Mouse (Mus musculus): ENCODE measurements around the gene Pnmal2. TPM values are rescaled to one million over a fixed set of nuclear protein-coding genes. Genes with fewer than 3 reads are reported as not detected.

Gene Pnmal2
- polyA plus RNA-seq (2015; fragmentation: Nextera tagmentation; extraction: Ambion mirVana): 0.20 and 0.42 TPM in 2 replicates

DNA sequence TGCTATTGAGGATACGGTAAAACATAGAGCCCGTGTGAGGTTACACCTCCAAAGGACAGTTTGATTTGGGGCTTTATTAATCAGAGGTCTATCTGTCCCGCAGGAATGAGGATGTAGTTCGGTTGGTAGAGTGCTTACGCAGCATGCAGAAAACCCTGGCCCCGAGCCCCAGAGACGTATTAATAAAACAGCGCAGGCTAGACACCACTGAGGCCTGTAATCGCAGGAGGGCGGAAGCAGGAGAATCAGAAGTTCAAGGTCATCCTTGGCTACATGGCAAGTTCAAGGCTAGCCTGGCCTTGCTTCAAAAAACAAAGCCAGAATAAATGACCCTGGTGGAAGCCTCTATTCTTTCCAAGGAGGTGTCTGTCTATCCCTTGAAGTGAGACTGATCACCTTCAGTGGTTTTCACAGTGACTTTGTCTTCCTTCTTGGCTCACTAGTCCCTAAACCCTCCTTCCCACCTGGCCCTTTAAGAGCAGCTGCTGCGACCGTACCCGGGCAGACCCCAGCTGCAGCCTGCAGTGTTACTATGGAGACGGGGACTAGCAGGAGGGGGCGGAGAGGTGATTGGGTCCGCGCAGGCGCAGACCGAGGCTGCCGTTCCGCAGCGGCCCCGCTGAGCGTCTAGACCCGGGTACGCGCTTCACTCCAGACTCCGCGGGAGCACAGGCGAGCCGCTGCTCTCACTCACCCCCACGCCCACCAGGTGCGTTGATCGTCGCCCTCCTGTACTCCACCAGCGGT lies at the start of gene Pnmal2:
Gene Pnmal2, plus strand, starts transcription at position 622 of the 747 bp plus-strand sequence.
- WGBS (ENCODE audit: insufficient replicate concordance): 18% methylated on average over 36 of the region's 36 CpGs
- peak; percentile 58; the same call in 1 of the 2 replicates for ATAC-seq (ENCODE audit: low read depth)
- Histone ChIP-seq H3K9me3 (replicated peaks; ENCODE audit: control insufficient read depth, low read length) (no peaks in the 10 kb centered on the region), H3K4me1 (ENCODE audit: control insufficient read depth, low read depth, low read length) (no peaks in the 10 kb centered on the region), H3K27me3 (ENCODE audit: control insufficient read depth, insufficient read depth, low read depth, low read length) (peaks cover 58% of the 10 kb centered on the region), H3K4me3 (ENCODE audit: low read depth, low read length) (peak within 1 kb of the TSS; percentile 48), H3K27ac (ENCODE audit: low read length) (no peak within 1 kb of the TSS), H3K4me2 (ENCODE audit: low read depth, low read length) (peak within 1 kb of the TSS; percentile 58), H3K9ac (ENCODE audit: low read depth, low read length) (peak within 1 kb of the TSS; percentile 35; the same call in 1 of the 2 replicates), H3K36me3 (ENCODE audit: control insufficient read depth, insufficient read depth) (no peaks in the 10 kb centered on the region)

- no peaks in the 10 kb centered on the region for H3K36me3 ChIP-seq (ENCODE audit: control insufficient read depth, insufficient read depth)
- peak; percentile 17; the same call in 1 of the 2 replicates for ATAC-seq (ENCODE audit: low read depth)
- H3K27ac ChIP-seq (ENCODE audit: low read length): no peak overlapping the region
- no peak overlapping the region for H3K9ac ChIP-seq (ENCODE audit: low read depth, low read length)
- H3K4me2 ChIP-seq (ENCODE audit: low read depth, low read length): 0 out of 2 replicates have a peak overlapping the region, but pooled peaks have one; percentile 14
- no peaks in the 10 kb centered on the region for H3K9me3 ChIP-seq (replicated peaks; ENCODE audit: control insufficient read depth, low read length)
- H3K27me3 ChIP-seq (ENCODE audit: control insufficient read depth, insufficient read depth, low read depth, low read length): peaks cover 42% of the 10 kb centered on the region
- under 1% methylated on average over 24 of the region's 24 CpGs for WGBS (ENCODE audit: insufficient replicate concordance)
- H3K4me3 ChIP-seq (ENCODE audit: low read depth, low read length): no peak overlapping the region
- H3K4me1 ChIP-seq (ENCODE audit: control insufficient read depth, low read depth, low read length): peaks cover 9% of the 10 kb centered on the region
These were observed 49.5 kb upstream of the Pnmal2 start for GRCm38 (mm10) chr7:16895000-16895399.

GRCm38 (mm10) chr7:16895511-16895910 lies 49.0 kb upstream of the Pnmal2 start:
- Histone ChIP-seq H3K36me3 (ENCODE audit: control insufficient read depth, insufficient read depth) (no peaks in the 10 kb centered on the region), H3K27me3 (ENCODE audit: control insufficient read depth, insufficient read depth, low read depth, low read length) (peaks cover 37% of the 10 kb centered on the region), H3K4me1 (ENCODE audit: control insufficient read depth, low read depth, low read length) (peaks cover 9% of the 10 kb centered on the region), H3K27ac (ENCODE audit: low read length) (no peak overlapping the region), H3K4me2 (ENCODE audit: low read depth, low read length) (0 out of 2 replicates have a peak overlapping the region, but pooled peaks have one; percentile 14), H3K9me3 (replicated peaks; ENCODE audit: control insufficient read depth, low read length) (no peaks in the 10 kb centered on the region), H3K9ac (ENCODE audit: low read depth, low read length) (no peak overlapping the region), H3K4me3 (ENCODE audit: low read depth, low read length) (no peak overlapping the region)
- no peak for ATAC-seq (ENCODE audit: low read depth)
- 31% methylated on average over 10 of the region's 10 CpGs for WGBS (ENCODE audit: insufficient replicate concordance)

DNA sequence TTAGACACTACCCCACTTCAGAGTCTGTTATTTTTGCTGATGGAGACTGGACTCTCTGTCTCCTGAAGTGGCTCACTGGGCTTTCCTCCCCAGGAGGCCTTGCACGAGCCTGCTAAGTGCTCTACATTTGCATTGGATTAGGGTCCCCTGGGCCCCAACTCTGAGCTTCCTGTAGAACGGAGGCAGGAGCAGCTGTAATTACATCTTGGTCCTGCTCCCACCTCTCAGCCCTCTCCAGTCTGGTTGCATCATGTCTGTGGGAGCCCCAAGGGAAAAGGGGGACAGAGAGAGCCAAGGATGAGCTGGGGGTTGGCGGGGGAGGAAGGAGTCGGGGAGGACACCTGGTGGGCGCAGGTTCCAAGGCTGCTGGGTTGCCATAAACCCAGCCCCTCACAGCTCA lies 44.0 kb upstream of the Pnmal2 start:
- H3K9me3 ChIP-seq (replicated peaks; ENCODE audit: control insufficient read depth, low read length): no peaks in the 10 kb centered on the region
- H3K27me3 ChIP-seq (ENCODE audit: control insufficient read depth, insufficient read depth, low read depth, low read length): no peaks in the 10 kb centered on the region
- no peak overlapping the region for H3K4me3 ChIP-seq (ENCODE audit: low read depth, low read length)
- H3K36me3 ChIP-seq (ENCODE audit: control insufficient read depth, insufficient read depth): no peaks in the 10 kb centered on the region
- WGBS (ENCODE audit: insufficient replicate concordance): 50% methylated on average over 5 of the region's 5 CpGs
- no peak overlapping the region for H3K27ac ChIP-seq (ENCODE audit: low read length)
- no peak overlapping the region for H3K4me2 ChIP-seq (ENCODE audit: low read depth, low read length)
- peaks cover 2% of the 10 kb centered on the region for H3K4me1 ChIP-seq (ENCODE audit: control insufficient read depth, low read depth, low read length)
- no peak overlapping the region for H3K9ac ChIP-seq (ENCODE audit: low read depth, low read length)
- ATAC-seq (ENCODE audit: low read depth): no peak

- H3K36me3 ChIP-seq (ENCODE audit: control insufficient read depth, insufficient read depth): no peaks in the 10 kb centered on the region
- H3K4me1 ChIP-seq (ENCODE audit: control insufficient read depth, low read depth, low read length): peaks cover 11% of the 10 kb centered on the region
- WGBS (ENCODE audit: insufficient replicate concordance): 22% methylated on average over 2 of the region's 2 CpGs
- no peak overlapping the region for H3K4me2 ChIP-seq (ENCODE audit: low read depth, low read length)
- peaks cover under 1% of the 10 kb centered on the region; the same call in 1 of the 2 replicates for H3K27me3 ChIP-seq (ENCODE audit: control insufficient read depth, insufficient read depth, low read depth, low read length)
- H3K9me3 ChIP-seq (replicated peaks; ENCODE audit: control insufficient read depth, low read length): no peaks in the 10 kb centered on the region
- no peak overlapping the region for H3K9ac ChIP-seq (ENCODE audit: low read depth, low read length)
- no peak overlapping the region for H3K4me3 ChIP-seq (ENCODE audit: low read depth, low read length)
- ATAC-seq (ENCODE audit: low read depth): no peak
- no peak overlapping the region for H3K27ac ChIP-seq (ENCODE audit: low read length)
These were observed 41.0 kb upstream of the Pnmal2 start for GRCm38 (mm10) chr7:16903439-16903955.

DNA sequence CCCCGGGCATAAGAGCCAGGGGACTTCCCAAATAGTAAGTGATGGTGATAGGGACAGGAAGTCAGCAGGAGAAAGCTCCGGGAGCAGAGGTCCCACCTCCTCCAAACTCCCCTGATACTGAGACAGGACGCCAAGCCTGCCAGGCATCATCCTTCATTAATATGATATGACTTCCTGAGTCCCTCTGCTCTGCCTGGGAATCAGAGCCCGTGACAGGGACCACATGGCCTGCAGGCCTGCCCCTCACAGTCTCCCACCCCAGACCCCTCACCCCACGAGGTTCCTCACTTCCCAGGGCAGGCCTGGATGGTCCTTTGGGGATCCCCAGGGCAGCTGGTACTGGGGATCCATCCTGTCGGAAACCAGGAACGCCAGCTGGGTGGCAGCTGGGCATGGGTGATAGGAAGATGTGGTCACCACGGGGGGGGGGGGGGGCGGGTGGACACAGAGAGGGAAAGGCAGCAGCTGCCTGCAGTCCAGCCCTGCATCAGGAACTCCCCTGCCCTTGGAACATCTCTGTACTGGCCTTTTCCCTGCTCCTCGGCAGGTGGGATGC lies 40.3 kb upstream of the Pnmal2 start:
- no peak for ATAC-seq (ENCODE audit: low read depth)
- Histone ChIP-seq H3K36me3 (ENCODE audit: control insufficient read depth, insufficient read depth) (no peaks in the 10 kb centered on the region), H3K4me2 (ENCODE audit: low read depth, low read length) (no peak overlapping the region), H3K27ac (ENCODE audit: low read length) (no peak overlapping the region), H3K9ac (ENCODE audit: low read depth, low read length) (no peak overlapping the region), H3K4me1 (ENCODE audit: control insufficient read depth, low read depth, low read length) (peaks cover 11% of the 10 kb centered on the region), H3K27me3 (ENCODE audit: control insufficient read depth, insufficient read depth, low read depth, low read length) (peaks cover 7% of the 10 kb centered on the region), H3K4me3 (ENCODE audit: low read depth, low read length) (no peak overlapping the region), H3K9me3 (replicated peaks; ENCODE audit: control insufficient read depth, low read length) (no peaks in the 10 kb centered on the region)
- 36% methylated on average over 8 of the region's 10 CpGs for WGBS (ENCODE audit: insufficient replicate concordance)

- H3K27ac ChIP-seq (ENCODE audit: low read length): no peak overlapping the region
- no peak overlapping the region for H3K4me2 ChIP-seq (ENCODE audit: low read depth, low read length)
- WGBS (ENCODE audit: insufficient replicate concordance): 31% methylated on average over 9 of the region's 9 CpGs
These were observed 38.9 kb upstream of the Pnmal2 start for GRCm38 (mm10) chr7:16905491-16906021.

DNA sequence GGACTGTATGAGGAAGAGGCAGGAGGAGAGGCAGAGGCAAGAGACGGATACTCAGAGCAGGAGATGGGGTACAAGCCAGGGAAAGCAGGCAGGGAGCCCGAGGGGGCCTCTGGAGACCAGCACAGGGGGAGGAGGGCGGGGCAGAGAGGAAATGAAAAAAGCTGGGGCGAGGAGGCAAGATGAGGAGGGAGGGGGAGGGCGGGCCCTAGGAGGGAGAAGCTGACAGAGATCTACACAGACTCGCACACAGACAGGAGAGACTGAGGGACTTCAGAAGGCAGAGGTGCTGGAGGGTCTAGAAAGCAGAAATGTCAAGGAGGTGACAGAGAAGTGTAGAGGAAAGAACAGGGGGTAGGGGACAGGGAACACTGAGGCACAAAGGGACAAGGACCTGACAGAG lies 38.2 kb upstream of the Pnmal2 start, which contains the start of gene Ptgir:
Gene Ptgir, plus strand, starts transcription at position 210 of the 400 bp plus-strand sequence.
- Histone ChIP-seq H3K27ac (ENCODE audit: low read length) (no peak within 1 kb of the TSS), H3K27me3 (ENCODE audit: control insufficient read depth, insufficient read depth, low read depth, low read length) (peaks cover 10% of the 10 kb centered on the region), H3K9ac (ENCODE audit: low read depth, low read length) (no peak within 1 kb of the TSS), H3K36me3 (ENCODE audit: control insufficient read depth, insufficient read depth) (no peaks in the 10 kb centered on the region), H3K4me3 (ENCODE audit: low read depth, low read length) (no peak within 1 kb of the TSS), H3K4me2 (ENCODE audit: low read depth, low read length) (no peak within 1 kb of the TSS), H3K4me1 (ENCODE audit: control insufficient read depth, low read depth, low read length) (peaks cover 11% of the 10 kb centered on the region), H3K9me3 (replicated peaks; ENCODE audit: control insufficient read depth, low read length) (no peaks in the 10 kb centered on the region)
- 9% methylated on average over 6 of the region's 6 CpGs for WGBS (ENCODE audit: insufficient replicate concordance)
- no peak for ATAC-seq (ENCODE audit: low read depth)

More at GRCm38 (mm10) chr7:16905491-16906021, 38.9 kb upstream of the Pnmal2 start:
- H3K4me3 ChIP-seq (ENCODE audit: low read depth, low read length): no peak overlapping the region
- H3K9ac ChIP-seq (ENCODE audit: low read depth, low read length): no peak overlapping the region
- ATAC-seq (ENCODE audit: low read depth): no peak
- H3K4me1 ChIP-seq (ENCODE audit: control insufficient read depth, low read depth, low read length): peaks cover 11% of the 10 kb centered on the region
- peaks cover 10% of the 10 kb centered on the region for H3K27me3 ChIP-seq (ENCODE audit: control insufficient read depth, insufficient read depth, low read depth, low read length)
- no peaks in the 10 kb centered on the region for H3K36me3 ChIP-seq (ENCODE audit: control insufficient read depth, insufficient read depth)
- no peaks in the 10 kb centered on the region for H3K9me3 ChIP-seq (replicated peaks; ENCODE audit: control insufficient read depth, low read length)
